Mouse (Mus musculus) erythroblast, embryonic 14.5 days (primary cell): ENCODE data around the gene Slc17a1.

Source experiments
- GATA1 ChIP-seq: IDR thresholded peaks from 2 replicates; pipeline ENCODE4 v1.6.1; 2012; ENCODE audit warnings: low read length, inconsistent platforms, mixed read lengths
- TAL1 ChIP-seq: IDR thresholded peaks from 3 replicates; pipeline ENCODE4 v1.6.1; 2012; ENCODE audit warnings: low read length, inconsistent platforms, mixed read lengths

GRCm38 (mm10) chr13:23910121-23910520, 42.6 kb downstream of the Slc17a1 start:
- TF ChIP-seq GATA1 (no peak), TAL1 (no peak)
